14 mouse cellular contexts compared by ENCODE assay signal in the genomic region with DNA sequence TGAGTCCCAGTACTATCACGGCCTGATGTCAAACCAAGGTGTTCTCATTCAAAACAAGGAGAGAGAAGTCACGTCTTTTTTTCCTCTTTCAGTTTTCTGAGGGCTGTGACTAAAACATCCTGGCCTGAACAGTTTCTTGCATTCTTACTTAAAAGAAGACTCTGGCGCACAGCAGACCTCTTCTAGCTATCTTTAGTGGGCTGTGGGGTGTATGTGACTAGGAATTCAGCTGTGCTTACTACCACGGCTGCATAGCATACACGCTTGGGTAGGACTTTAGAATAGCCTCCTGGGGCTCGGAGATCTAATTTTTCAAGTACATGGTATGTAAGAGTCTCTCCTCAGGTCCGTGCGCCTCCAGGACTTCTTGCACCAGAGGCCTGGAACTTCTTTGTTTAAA. TPM values are rescaled to one million over a fixed set of nuclear protein-coding genes. Genes with fewer than 3 reads are reported as not detected.
A peak's percentile ranks its signal among the peaks of the same experiment; 100 is the strongest.
DNase-seq lines count a peak whose midpoint lies in the region; ATAC-seq and TF ChIP-seq lines count a peak whose summit lies in the region.
"Had no signal": no experiment of that assay in that cellular context is flagged by ENCODE, and none has a peak within 500 bp of the region (broad histone marks: within the 10 kb centered on the region; RNA-seq: fewer than 3 reads in every experiment).

No protein-coding gene starts in this region.

- DNase-seq in lung, embryonic 14.5 days: no peak
- no peak for DNase-seq in lung, adult 2 months
- DNase-seq in intestine, embryonic 14.5 days (ENCODE audit: low spot score): no peak
- DNase-seq: cerebellum, adult 11-12 months; gastrocnemius, postnatal 36 days; kidney, adult 11 months; liver, embryonic 13.5 days had no signal

- H3K9ac ChIP-seq in heart, embryonic 14.5 days (ENCODE audit: low read length): peak overlapping the region; percentile 21; the same call in 1 of the 2 replicates
- H3K9ac ChIP-seq in heart, embryonic 12.5 days: no peak overlapping the region
- H3K9ac ChIP-seq in lung, embryonic 14.5 days: no peak overlapping the region
- H3K9ac ChIP-seq in intestine, embryonic 14.5 days (ENCODE audit: low read length): no peak overlapping the region
- peak overlapping the region; percentile 22; the same call in 1 of the 2 replicates for H3K9ac ChIP-seq in stomach, embryonic 16.5 days (ENCODE audit: low read length)
- H3K9ac ChIP-seq: liver, embryonic 13.5 days; neural tube, embryonic 12.5 days had no signal

- 52% methylated on average over 8 of the region's 8 CpGs for WGBS in heart, embryonic 14.5 days
- 57% methylated on average over 8 of the region's 8 CpGs for WGBS in heart, embryonic 12.5 days
- 53% methylated on average over 8 of the region's 8 CpGs for WGBS in lung, embryonic 14.5 days
- 63% methylated on average over 8 of the region's 8 CpGs for WGBS in lung, adult 2 months
- 41% methylated on average over 8 of the region's 8 CpGs for WGBS in intestine, embryonic 14.5 days
- WGBS in stomach, embryonic 16.5 days: 43% methylated on average over 8 of the region's 8 CpGs

- no peak overlapping the region for H3K4me2 ChIP-seq in heart, embryonic 14.5 days (ENCODE audit: low read length)
- H3K4me2 ChIP-seq in heart, embryonic 12.5 days: no peak overlapping the region
- no peak overlapping the region for H3K4me2 ChIP-seq in lung, embryonic 14.5 days
- no peak overlapping the region for H3K4me2 ChIP-seq in intestine, embryonic 14.5 days (ENCODE audit: low read length)
- H3K4me2 ChIP-seq in stomach, embryonic 16.5 days (ENCODE audit: low read depth, low read length): peak overlapping the region; percentile 27
- H3K4me2 ChIP-seq: liver, embryonic 13.5 days; neural tube, embryonic 12.5 days had no signal

- peak overlapping the region in 1 of 2 experiments; percentile 1; a peak in 1 of 4 replicates for H3K27ac ChIP-seq in heart, embryonic 14.5 days (replicated peaks in 1 of 2; ENCODE audit: control insufficient read depth in 1 of 2, insufficient read depth in 1 of 2, low read depth in 2 of 2, low read length in 2 of 2)
- H3K27ac ChIP-seq in heart, embryonic 12.5 days (ENCODE audit: poor library complexity, severe bottlenecking): no peak overlapping the region
- H3K27ac ChIP-seq in lung, embryonic 14.5 days (ENCODE audit: low read depth): peak overlapping the region; percentile 31; the same call in 1 of the 2 replicates
- peak overlapping the region; percentile 36 for H3K27ac ChIP-seq in intestine, embryonic 14.5 days (ENCODE audit: low read depth)
- peak overlapping the region; percentile 78 for H3K27ac ChIP-seq in stomach, embryonic 16.5 days (ENCODE audit: low read length)
- H3K27ac ChIP-seq: liver, embryonic 13.5 days; neural tube, embryonic 12.5 days had no signal

- H3K27me3 ChIP-seq in heart, embryonic 14.5 days (ENCODE audit: control insufficient read depth, insufficient read depth, low read length): no peaks in the 10 kb centered on the region
- no peaks in the 10 kb centered on the region for H3K27me3 ChIP-seq in heart, embryonic 12.5 days (replicated peaks)
- H3K27me3 ChIP-seq in lung, embryonic 14.5 days (ENCODE audit: insufficient read depth, low read length): no peaks in the 10 kb centered on the region
- no peaks in the 10 kb centered on the region for H3K27me3 ChIP-seq in intestine, embryonic 14.5 days (replicated peaks; ENCODE audit: control insufficient read depth, insufficient read depth, low read length)
- no peaks in the 10 kb centered on the region for H3K27me3 ChIP-seq in stomach, embryonic 16.5 days (ENCODE audit: control insufficient read depth, insufficient read depth, low read length)
- H3K27me3 ChIP-seq: liver, embryonic 13.5 days; neural tube, embryonic 12.5 days had no signal

- no peak overlapping the region for H3K4me3 ChIP-seq in heart, embryonic 14.5 days (ENCODE audit: control insufficient read depth in 1 of 2, insufficient read depth in 1 of 2, low read depth in 1 of 2, low read length in 2 of 2)
- H3K4me3 ChIP-seq in heart, embryonic 12.5 days: no peak overlapping the region
- no peak overlapping the region for H3K4me3 ChIP-seq in lung, embryonic 14.5 days (ENCODE audit: low read depth, low read length)
- no peak overlapping the region for H3K4me3 ChIP-seq in lung, adult 2 months (replicated peaks; ENCODE audit: extremely low read depth, low read depth, low read length)
- no peak overlapping the region for H3K4me3 ChIP-seq in intestine, embryonic 14.5 days (ENCODE audit: low read depth, low read length)
- H3K4me3 ChIP-seq in stomach, embryonic 16.5 days (replicated peaks; ENCODE audit: low read length): no peak overlapping the region
- H3K4me3 ChIP-seq: liver, embryonic 13.5 days; neural tube, embryonic 12.5 days had no signal

- TF ChIP-seq POLR2A in lung, adult 2 months (IDR thresholded peaks at IDR 0.05; ENCODE audit: borderline replicate concordance, extremely low read depth, low read depth, low read length): no peak

- no peak for TF ChIP-seq CTCF in lung, embryonic 14.5 days (IDR thresholded peaks at IDR 0.05; ENCODE audit: low read depth)
- TF ChIP-seq CTCF in lung, adult 2 months (IDR thresholded peaks at IDR 0.05; ENCODE audit: insufficient read depth, low read length): no peak

- no peaks in the 10 kb centered on the region for H3K36me3 ChIP-seq in heart, embryonic 14.5 days (ENCODE audit: control insufficient read depth, insufficient read depth, low read length)
- H3K36me3 ChIP-seq in heart, embryonic 12.5 days: peaks cover 4% of the 10 kb centered on the region; the same call in 1 of the 2 replicates
- H3K36me3 ChIP-seq in lung, embryonic 14.5 days (ENCODE audit: insufficient read depth): no peaks in the 10 kb centered on the region
- H3K36me3 ChIP-seq in intestine, embryonic 14.5 days (ENCODE audit: control insufficient read depth, insufficient read depth, low read length): peaks cover 8% of the 10 kb centered on the region; the same call in 1 of the 2 replicates
- H3K36me3 ChIP-seq in stomach, embryonic 16.5 days (ENCODE audit: control insufficient read depth, insufficient read depth, low read length): peaks cover 6% of the 10 kb centered on the region; the same call in 1 of the 2 replicates

- H3K9me3 ChIP-seq in heart, embryonic 14.5 days (ENCODE audit: control insufficient read depth, low read length): no peaks in the 10 kb centered on the region
- H3K9me3 ChIP-seq in heart, embryonic 12.5 days (replicated peaks): no peaks in the 10 kb centered on the region
- H3K9me3 ChIP-seq in lung, embryonic 14.5 days (ENCODE audit: low read depth, low read length): no peaks in the 10 kb centered on the region
- no peaks in the 10 kb centered on the region for H3K9me3 ChIP-seq in intestine, embryonic 14.5 days (ENCODE audit: control insufficient read depth, low read length)
- no peaks in the 10 kb centered on the region for H3K9me3 ChIP-seq in stomach, embryonic 16.5 days (replicated peaks; ENCODE audit: control insufficient read depth, low read length)
- H3K9me3 ChIP-seq: neural tube, embryonic 12.5 days had no signal

- H3K4me1 ChIP-seq in heart, embryonic 14.5 days (ENCODE audit: control insufficient read depth in 2 of 2, insufficient read depth in 2 of 2, low read length in 2 of 2): peaks cover 22 to 43% of the 10 kb centered on the region in 2 experiments
- peaks cover 64% of the 10 kb centered on the region for H3K4me1 ChIP-seq in heart, embryonic 12.5 days (replicated peaks)
- peaks cover 11% of the 10 kb centered on the region; the same call in 1 of the 2 replicates for H3K4me1 ChIP-seq in lung, embryonic 14.5 days (ENCODE audit: insufficient read depth)
- peaks cover 11% of the 10 kb centered on the region for H3K4me1 ChIP-seq in lung, adult 2 months (ENCODE audit: control insufficient read depth, insufficient read depth, low read length)
- peaks cover 59% of the 10 kb centered on the region for H3K4me1 ChIP-seq in intestine, embryonic 14.5 days (replicated peaks; ENCODE audit: control insufficient read depth, insufficient read depth, low read length)
- H3K4me1 ChIP-seq in stomach, embryonic 16.5 days (ENCODE audit: control insufficient read depth, insufficient read depth, low read length): peaks cover 55% of the 10 kb centered on the region

- no peak for ATAC-seq in heart, embryonic 14.5 days (ENCODE audit: insufficient number of reproducible peaks, insufficient read depth, low FRiP score, low read depth)
- ATAC-seq in heart, embryonic 12.5 days (ENCODE audit: insufficient number of reproducible peaks, low FRiP score): no peak
- no peak for ATAC-seq in lung, embryonic 14.5 days (ENCODE audit: insufficient read depth)
- no peak for ATAC-seq in intestine, embryonic 14.5 days (replicated peaks; ENCODE audit: low FRiP score, low TSS enrichment, low read depth)
- ATAC-seq in stomach, embryonic 16.5 days (ENCODE audit: insufficient read depth, low FRiP score): no peak
- no peak for ATAC-seq in activated CD4-positive, CD25-positive, alpha-beta regulatory T cell, adult 4 months
- ATAC-seq: forebrain, embryonic 16.5 days; midbrain, embryonic 16.5 days had no signal

RNA-seq across cellular contexts. Expression of gene Spred2, which starts 26.0 kb away (rescaled TPM):
- 4.1 and 4.9 TPM in 2 replicates for polyA plus RNA-seq in heart, embryonic 14.5 days (2014; fragmentation: Nextera tagmentation; extraction: Ambion mirVana)
- polyA plus RNA-seq in heart, embryonic 12.5 days (2016; fragmentation: Nextera tagmentation; extraction: Ambion mirVana): 5.2 and 5.5 TPM in 2 replicates
- polyA plus RNA-seq in lung, embryonic 14.5 days (2014; fragmentation: Nextera tagmentation; extraction: Ambion mirVana): 7.0 and 7.2 TPM in 2 replicates
- polyA plus RNA-seq in lung, adult 2 months (2012; rRNA removed): 24.0 and 24.4 TPM in 2 replicates
- 7.2 and 8.4 TPM in 2 replicates for polyA plus RNA-seq in intestine, embryonic 14.5 days (2014; fragmentation: Nextera tagmentation; extraction: Ambion mirVana)
- 5.0 TPM in 2 replicates for polyA plus RNA-seq in stomach, embryonic 16.5 days (2015; fragmentation: Nextera tagmentation; extraction: Ambion mirVana)
- 1 to 10 TPM; 2.1 to 3.4 TPM for polyA plus RNA-seq in activated CD4-positive, CD25-positive, alpha-beta regulatory T cell, adult 4 months (2017; shearing (Covaris generic))

Comparison
In these comparisons a context has a peak if more than half of its experiments do, and no peak if none do; other contexts are left out.
1. H3K9ac ChIP-seq: peak in heart, embryonic 14.5 days (single experiment) and stomach, embryonic 16.5 days (single experiment); none in heart, embryonic 12.5 days (single experiment), lung, embryonic 14.5 days (single experiment) and intestine, embryonic 14.5 days (single experiment).